Mouse (Mus musculus) thymus, postnatal 14 days (tissue): ENCODE data around the gene Pias4.

Experiments
- DNase-seq: peaks from one replicate; pipeline ENCODE4 v3.0.0; 2021

Pias4 gene

DNA sequence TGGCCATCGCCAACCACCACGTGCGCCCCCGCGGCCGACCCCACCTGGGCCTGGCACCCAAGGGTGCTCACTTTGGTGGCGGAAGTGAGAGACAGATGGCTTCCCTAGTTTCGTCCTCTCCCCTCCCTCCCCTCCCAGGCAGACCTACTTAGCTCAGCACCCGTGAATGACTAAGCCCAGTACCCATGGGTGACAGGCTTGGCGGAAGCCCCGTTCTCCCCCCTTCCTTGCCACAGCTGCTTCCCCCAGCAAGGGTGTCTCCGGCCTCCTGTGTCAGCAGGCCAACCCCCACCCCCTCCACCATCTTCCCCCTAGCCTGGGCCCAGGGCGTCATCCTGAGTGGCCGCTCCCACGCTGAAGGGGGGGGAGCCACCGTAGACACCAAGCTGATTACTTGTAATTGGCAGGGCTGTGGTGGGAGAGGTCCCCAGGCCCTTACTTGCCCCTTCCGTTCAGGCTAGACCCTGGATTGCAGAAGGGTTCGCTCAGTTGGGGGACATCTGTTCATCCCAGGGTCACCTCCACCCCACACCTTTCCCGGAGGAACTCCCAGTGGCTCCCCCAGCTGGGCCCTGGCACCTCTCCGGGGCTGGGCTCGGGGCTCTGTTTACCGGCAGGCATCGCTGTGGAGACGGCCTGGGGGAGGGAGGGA, 29.5 kb downstream of the Pias4 start:
- no peak for DNase-seq

DNA sequence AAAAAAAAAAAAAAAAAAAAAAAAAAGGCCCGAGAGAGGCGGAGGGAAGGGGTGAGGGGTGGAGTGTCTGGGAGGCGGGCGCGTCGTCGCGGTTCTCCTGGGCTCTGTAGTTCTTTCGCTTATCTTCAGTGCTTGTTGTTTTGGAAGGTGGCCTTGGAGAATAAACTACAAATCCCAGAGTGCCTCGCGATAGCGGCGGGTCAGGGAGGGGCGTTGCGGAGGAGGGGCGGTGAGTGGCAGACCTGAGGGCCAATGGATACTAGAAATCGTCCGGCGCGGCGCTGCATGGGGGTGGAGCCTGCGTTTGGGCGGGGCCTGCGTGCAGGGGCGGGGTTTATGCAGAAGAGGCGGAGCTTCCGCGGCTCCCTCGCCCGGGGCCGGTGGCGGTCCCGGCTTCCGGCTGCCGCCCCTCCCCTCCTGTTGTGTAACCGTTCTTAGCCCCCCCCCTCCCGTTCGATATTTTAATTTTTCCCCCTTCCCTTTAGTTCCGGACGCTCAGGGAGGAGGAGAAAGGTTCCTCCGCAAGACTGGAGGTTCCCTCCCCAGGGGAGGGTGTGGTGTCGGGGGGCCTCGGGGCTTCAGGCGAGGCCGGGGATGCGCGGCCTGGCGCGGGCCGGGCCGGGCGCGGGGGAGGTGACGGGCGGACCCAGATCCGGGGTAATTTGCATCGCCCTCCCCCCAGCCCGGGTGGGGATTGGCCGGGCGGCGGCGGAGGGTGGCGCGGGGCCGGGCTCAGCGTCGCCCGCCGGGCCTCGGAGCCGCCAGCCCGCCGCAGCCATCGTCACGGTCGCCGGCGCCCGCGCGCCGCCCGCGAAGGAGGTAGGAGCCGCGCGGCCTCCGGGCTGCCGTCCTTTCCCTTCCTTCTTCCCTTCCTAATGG, 30.2 kb downstream of the Pias4 start:
- DNase-seq = peak; percentile 99

DNA sequence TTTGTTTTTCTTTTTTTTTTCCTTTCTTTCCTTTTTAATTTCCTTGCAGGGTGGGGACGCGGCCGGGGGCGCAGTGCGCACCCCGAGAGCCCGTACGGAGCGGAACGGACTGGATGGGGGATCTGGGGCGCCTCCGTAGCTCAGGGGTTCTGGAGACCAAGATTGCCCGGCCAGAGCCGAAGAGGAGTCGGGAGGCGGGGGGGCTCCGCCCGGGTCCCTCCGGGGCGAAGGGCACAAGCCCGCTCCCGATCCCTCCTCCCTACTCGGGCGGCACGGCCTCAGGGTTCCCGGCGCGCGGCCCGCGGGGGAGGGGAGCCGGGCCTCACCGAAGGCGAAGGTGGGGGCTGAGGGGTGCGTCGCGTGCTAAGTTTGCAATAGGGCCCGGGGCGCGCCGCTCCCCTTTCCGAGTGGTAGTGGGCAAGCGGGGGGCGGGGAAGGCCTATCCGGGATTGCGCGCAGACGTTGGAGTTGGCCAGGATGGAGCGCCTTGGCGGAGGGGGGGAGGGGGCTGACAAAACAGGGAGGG, 31.0 kb downstream of the Pias4 start:
- peak; percentile 90 for DNase-seq

DNA sequence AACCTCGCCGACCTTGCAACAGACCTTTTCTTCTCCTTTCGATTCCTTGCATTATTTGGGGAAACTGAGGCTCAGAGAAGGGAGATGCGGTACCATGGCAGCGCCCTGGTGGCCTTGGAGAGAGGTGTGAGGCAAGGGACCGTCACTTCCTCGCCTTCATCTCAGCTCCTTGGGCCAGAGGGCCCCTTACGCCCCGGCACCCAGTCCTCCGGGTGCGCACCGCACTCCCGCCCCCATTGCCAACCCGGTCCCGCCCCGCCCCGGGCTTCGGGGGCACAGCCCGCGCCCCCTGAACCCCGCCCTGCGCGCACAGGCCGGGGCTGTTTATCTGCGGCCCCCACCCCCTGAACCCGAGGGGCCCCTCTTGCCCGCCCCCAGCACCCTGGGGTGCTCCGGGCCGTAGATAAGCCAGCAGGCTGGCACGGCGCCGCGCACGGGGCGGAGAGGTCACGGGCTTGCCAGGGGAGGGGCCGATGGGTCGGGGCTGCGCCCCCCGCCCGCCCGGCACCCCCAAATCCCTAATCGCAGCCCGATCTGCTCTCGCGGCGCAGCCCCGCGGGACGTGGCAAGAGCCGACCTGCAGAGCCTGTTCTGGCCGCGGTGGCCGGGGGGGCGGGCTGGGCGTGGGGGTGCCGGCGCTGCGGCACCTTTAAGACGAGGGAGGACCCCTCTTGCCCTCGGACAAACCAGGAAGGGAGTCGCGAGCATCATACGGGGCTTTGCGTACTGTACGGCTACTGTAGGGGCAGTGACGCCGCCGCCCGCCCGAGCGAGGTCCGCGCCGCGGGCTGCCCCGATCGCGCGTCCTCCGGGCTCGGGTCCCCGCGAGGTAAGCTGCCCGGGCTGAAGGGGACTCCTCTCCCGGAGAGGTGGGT, 31.7 kb downstream of the Pias4 start:
- peak; percentile 74 for DNase-seq

DNA sequence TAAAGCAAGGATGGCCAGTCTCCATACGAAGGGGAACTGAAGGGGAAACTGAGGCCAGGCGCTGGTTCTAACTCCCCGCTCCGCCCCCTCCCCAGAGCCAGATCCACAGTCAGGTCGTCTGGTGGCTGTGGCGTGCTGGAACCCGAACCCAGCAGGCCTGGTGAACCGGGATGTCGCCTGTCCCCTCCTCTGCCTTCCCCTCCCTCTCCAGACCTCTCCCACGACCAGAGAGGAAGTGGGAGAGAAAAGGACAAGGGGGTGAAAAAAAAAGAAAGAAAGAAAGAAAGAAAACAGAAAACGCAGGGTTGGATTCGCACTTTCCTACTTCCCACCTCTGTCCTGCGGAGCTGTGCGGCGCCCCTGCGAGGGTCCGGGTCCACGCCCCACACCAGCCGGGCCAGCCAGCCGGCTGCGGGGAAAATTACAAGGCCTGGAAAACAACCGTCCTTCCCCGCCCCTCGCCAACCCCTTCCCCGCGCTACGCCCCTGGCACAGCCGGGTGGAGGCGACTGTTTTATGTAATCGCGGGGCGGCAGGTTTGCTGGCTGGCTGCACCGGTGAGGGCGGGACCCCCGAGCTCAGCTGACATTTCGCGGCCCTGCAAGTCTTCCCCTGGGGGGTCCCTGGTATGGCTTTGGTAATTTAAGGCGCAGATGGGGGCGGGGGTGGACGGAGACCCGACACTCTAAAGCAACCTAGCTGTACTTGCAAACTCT, 32.6 kb downstream of the Pias4 start, which contains the start of gene Zbtb7a:
Zbtb7a (plus strand) TSS at position 255 of the 716 bp plus-strand sequence.
- peak; percentile 56 for DNase-seq

DNA sequence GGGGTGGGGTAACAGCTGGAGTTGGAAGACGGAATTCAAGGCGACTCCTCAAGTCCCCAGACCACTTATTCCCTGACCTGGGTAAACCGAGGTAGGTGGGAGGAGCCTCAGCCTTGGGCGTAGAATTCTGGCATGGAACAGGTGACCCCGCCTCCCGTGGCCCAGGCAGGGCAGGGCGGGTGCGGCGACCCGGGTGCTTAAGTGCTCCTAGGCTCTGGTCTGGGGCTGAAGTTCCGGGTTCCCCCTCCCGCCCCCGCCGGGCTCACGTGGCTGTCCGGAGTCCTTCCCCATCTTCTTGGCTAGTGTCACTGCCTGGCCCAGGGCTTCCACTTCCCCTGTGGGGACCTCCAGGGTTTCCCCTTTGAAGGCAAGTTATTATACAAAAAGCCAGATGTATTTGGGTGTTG, 33.5 kb downstream of the Pias4 start:
- DNase-seq = peak; percentile 49

DNA sequence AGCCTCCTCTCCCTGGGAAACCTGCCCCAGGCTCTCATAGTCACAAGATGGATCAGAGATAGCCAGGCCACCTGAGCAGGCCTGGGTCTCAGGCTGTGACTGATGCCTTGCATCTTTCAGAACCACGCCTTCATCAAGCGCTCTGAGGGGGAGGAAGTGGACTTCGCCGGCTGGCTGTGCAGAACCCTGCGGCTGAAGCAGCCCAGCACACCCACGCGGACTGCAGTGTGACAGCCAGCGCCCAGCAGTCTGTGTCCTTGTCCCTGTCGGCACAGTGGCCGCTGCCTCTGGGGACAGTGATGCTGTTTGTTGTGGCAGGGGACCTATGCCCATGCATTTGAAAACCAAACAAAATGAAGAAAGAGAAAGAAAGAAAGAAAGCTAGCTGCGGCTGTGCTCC, 44.2 kb downstream of the Pias4 start:
- no peak for DNase-seq

DNA sequence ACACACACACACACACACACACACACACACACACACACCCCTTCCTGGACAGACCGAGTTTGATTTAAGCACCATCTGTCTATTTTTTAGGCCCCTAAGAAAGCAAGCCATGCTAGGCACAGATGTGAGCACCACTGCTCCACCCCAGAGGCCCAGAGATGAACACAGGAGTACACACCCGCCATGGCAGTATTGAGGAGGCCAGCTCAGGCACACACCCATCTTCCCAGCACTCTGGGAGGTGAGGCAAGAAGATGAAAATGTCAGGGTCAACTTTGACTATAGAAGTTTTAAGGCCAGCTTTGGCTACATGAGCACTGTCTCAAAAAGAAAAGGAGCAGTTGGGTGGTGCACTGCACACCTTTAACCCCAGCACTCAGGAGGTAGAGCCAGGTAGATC, 44.8 kb downstream of the Pias4 start:
- DNase-seq = no peak

DNA sequence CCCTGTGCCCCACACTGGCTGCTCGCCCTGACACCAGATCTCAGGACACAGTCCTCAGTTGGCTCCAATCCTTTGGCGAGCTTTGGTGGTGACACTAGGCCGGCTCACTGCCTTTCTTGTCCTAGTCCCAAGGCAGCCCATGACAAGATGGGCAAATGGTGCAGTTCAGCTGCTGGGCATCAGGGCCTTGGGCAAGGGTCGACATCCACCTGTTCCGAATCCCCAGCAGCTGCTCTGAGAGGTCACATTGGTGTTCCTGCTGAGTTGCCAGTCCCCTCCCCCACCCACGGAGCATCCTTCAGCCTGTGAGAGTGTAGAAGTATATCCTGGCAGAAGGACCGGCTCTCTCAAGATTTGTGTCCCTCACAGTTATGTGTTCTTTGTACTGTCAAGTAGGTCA, 47.1 kb downstream of the Pias4 start:
- no peak for DNase-seq

DNA sequence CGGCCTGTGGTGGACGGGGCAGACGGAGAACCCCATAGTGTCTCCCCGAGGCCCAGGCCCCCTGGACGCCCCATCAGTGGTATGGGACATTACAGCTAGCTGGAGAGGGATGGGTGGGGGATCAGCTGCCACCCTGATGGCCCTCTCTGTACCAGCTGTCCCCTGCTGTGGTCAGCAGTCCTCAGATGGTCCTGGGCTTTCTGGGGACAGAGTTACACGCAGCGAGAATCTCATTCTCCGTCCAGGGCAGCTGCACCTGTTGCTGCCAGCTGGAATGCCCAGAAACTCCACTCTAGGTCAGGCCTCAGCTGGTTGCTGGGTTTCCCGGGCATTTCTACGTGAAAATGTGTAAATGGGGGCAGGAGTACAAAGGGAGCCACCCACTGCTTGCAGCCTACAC, 48.1 kb downstream of the Pias4 start:
- DNase-seq = no peak

DNA sequence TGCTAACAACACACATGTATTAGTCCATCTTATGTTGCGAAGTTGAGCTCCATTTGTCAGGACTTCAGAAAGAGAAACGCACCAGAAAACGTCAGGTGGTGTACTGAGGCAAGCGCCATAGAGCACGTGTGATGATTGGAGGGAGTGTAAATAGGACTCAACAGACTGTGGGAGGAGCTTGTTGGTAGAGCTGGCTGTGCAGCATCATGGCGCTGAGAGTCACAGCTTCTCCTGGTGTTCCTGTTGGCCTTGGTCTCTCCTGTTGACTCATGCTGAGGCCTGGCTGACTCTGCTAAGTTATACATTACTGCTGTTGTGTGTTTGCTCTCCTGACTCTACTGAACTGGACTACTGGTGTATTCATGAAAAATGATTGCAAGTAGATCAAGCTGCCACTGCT, 54.8 kb downstream of the Pias4 start:
- DNase-seq = no peak

DNA sequence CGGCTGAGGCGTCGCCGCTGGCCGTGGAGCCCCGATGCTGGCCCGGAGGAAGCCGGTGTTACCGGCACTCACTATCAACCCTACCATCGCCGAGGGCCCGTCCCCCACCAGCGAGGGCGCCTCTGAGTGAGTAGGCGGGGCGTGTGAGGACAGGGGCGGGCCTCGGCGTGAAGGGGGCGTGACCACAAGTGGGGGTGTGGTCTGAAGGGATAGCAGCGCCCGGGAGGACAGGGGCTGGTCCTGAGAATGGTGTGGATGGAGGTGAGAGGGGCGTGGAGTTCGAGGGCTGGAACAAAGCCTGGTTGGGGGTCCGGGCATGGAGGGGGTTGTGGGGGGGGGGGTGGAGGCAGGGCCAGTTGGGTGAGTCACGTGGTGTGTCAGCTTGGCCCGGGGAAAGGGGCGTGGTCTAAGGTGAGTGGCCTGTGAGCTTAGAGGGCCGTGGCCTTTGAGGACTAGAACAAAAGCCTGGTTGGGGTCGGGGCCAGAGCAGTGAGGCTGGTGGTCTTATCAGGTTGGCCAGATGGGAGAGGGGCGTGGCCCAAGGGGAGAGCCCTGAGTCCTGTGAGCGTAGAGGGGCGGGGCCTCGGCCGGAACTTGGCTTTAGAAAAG, 61.5 kb downstream of the Pias4 start:
- peak; percentile 90 for DNase-seq

DNA sequence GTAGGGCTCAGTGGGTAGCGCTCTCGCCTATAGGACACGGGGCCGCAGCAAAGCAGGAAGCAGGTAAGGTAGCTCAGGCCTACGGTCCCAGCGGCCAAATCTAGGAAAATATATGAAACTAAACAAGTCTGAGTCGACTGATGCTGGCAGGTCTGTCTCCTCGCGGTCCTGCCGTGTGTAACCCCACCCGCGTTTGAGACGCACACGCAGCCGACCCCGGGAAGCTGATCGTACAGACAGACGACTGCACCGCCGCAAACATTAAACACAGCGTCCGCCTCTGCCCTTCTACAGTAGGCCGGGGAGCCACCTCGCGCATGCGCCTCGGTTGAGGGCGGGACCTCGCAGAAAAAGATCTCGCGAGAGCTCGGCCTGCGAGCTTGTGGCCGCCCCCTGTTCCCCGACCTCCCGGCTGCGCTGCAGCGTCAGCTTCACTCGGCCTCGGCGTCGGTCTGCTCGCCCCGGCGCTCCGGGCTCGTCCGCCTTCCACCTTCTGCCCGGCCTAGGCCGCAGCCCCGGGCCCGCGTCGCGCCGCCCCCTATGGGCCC, 62.1 kb downstream of the Pias4 start, which contains the start of gene Map2k2:
Map2k2 (plus strand) TSS at position 351 of the 548 bp plus-strand sequence.
- DNase-seq = peak; percentile 99
